Mouse (Mus musculus) activated CD4-positive, CD25-positive, alpha-beta regulatory T cell, adult 9 weeks (primary cell): ENCODE data around the gene Tmem150a. TPM values are rescaled to one million over a fixed set of nuclear protein-coding genes. Genes with fewer than 3 reads are reported as not detected.

Source experiments
- polyA plus RNA-seq: library from polyadenylated mRNA; unstranded; fragments of 100-300 nt; shearing (Covaris generic); gene quantifications from one replicate; pipeline ENCODE4 v1.2.1, GENCODE M21; 2017

Tmem150a gene
- 0.37 TPM for polyA plus RNA-seq

DNA sequence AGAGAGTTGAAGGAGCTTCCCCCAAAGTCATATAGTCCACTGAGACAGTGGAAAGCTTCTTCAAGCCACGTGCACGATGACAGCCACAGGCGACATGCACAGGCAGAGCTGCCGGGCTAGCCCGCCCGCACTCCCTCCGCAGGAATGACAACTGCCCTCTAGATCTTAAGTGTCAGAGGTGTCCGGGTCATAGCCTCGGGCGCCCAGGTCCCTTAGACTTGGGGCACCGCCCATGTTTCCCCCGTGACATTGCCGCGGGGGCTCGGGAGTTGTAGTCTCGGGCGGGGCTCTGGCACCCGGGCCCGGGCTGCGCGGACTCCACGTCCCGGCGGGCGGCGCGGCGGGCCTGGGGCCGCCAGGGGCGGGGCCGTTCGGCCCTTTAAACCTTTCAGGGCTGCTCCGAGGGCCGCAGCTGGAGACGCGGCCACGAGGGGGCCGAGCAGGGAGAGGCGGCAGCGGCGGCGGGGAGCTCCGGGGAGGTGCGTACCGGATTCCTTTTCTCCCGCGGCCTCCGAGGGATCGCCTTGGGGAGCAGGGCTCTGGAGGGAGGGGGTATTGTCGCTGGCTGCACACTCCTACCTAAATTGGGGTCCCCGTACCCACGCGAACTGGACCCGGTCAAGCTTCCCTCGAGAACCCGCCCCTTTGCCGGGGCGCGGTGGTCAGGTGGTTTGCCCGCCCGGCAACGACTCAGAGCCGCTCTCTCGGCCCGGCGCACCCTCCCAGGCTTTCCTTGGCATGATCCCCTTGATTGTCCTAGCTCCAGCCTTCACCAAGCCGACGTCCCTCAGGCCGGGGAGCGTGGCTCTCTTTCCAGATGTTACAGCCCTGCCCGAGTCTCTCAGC is at the start of gene Tmem150a:
Tmem150a (plus strand) TSS at position 382 of the 846 bp plus-strand sequence.

DNA sequence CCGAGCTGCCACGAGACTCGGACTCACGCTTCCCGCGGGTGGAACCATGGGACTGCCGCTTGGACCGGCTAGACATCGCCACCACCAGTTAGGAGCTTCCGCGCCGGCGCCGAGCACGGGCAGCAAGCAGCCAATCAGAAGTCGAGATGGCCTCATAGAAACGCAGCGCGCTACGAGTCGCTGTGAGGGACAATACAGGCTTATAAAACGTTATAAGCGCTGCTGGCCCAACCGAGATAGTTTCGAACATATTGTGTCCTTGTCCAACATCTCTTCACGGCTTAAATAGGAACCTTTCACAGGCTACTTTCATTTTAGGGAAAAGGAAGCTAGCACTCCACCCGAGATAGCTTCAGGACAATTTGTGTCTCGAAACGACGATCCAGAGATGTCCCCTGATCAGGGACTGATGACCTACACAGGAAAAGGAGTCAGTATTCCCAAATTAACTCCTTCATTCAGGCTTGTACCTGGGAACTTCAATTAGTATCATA is 10.1 kb upstream of the Tmem150a start, which contains the start of gene Usp39:
Usp39 (minus strand) TSS at position 111 of the 494 bp plus-strand sequence.

DNA sequence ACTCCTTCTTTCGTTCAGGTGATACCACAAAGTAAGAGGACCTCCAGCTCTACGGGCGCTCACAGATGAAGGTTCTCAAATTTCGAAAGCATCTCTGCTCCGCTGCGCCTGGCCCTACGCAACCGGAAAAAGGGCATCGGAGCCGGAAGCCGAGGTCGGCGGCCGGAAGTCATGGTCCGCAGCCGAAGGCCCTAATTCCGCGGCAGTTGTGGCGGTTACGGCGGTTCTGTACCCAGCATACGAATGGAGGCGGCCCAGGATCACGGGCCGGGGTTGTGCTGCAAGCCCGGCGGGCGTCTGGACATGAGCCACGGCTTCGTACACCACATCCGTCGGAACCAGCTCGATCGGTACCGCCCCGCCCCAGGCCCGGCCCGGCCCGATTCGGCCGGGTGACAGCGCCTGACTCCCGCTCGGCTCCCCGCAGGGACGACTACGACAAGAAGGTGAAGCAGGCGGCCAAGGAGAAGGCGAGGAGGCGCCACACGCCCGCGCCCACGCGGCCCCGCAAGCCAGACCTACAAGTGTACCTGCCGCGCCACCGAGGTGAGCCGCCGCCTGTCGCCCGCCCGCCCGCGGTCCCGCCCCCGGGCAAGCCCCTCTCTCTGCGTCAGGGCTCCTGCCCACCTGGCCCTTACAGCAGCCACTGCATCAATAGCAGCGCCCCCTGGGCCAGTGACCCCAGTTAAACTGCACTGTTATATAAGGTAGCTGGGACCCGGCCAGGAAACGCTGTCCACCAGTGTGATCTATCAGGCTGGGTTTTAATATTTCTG is 7.9 kb upstream of the Tmem150a start, which contains the start of gene 0610030E20Rik:
0610030E20Rik (plus strand) TSS at position 152 of the 776 bp plus-strand sequence.

DNA sequence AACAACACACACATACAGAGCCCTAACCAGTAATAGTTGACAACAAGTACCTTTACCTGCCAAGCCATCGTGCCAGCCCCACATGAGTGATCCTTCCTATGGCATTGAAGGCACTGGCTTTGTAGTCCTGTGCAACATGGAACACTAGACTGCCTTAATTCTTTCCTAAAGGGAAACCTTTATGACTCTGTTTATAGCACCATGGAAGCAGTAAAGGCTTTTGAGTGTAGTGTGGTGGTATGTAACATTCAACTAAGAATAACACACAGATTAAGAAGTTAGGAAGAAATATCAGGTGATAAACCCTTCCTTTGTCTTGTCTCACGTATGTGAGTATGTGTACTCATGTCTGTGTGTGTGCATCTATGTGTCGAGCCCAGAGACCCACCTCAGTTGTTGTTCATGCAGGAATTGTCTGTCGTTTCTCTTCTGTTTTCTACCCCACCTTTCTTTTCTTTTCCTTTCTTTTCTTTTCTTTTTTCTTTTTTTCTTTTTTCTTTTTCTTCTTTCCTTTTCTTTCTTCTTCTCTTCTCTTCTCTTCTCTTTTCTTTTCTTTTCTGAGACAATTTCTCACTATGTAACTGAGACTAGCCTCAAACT is 11.7 kb downstream of the Tmem150a start, which contains the start of gene Rnf181:
Rnf181 (minus strand) TSS at position 113 of the 600 bp plus-strand sequence.

DNA sequence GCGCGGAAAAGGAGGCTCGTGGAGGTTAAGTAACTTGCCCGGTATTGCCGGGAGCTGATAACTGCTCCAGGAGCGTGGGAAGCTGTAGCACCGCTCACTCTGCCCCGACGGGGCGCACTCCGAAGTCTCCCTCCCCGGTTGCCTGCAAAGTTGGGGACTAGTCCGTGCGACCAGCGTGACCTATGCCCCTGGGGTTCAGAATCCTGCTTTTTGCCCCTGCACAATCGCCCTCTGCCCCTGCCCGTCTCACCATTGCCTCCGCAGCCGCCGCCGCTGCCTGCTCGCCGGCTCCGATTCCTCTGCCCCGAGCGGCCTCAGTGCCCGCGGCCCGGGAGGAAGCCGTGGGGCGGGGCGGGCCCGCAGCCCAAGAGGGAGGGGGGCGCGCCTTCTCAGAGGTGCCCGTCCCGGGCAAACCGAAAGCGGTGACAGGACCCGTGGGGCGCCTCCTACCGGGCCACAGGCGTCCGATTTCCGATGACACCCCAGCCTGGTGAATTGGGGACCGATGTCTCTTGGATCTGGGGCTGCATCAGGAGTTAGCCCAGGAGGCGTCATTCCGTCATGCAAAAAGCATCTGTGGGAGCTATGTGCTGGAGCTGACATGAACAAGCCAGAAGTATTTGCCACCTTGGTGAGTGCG is 25.0 kb downstream of the Tmem150a start, which contains the start of gene Vamp5:
Vamp5 (minus strand) TSS at position 338 of the 640 bp plus-strand sequence.

DNA sequence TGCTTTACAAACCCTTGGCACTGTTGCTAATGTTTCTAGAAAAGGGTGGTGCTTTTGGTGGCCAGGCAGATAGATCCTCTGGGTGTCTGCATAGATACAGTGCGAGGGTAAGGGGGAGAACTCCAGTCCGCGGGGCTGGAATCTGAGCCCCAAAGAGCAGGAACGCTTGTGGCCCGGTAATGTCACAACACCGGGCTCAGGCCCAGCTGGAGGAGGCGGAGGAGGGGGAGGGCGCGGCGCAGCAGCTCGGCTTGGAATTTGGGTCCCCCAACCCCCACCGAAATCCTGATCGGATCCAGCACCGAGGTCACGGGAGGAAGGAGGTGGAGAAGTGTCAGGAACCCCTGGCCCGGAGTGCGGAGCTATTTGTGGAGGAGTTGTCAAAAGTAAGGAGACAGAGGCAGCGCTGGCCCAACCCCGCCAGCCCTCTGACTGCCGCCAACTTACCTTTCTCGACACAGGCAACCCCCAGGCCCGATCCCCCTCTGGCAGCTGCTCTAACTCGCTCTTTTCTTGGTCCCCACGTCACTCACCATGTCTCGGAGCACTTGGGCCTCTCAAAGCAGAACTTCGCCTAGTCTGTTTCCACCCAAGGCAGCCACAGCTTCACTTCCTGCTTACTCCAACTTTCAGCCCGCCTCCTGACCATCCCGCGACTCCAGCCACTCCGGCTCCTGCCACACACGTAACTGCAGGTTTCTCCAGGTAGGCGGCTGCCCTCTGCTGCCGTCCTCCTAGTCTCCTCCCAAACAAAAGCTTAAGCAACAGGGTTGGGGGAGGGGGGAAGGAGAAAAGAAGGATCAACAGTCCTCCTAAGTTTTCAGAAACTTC is 34.9 kb downstream of the Tmem150a start, which contains the start of gene Vamp8:
Vamp8 (minus strand) TSS at position 763 of the 831 bp plus-strand sequence.

Other genes starting within 250 kb of the Tmem150a start
- gene Atoh8, start 119.9 kb upstream of the Tmem150a start, polyA plus RNA-seq = not detected
- gene Sftpb, start 50.8 kb upstream of the Tmem150a start, polyA plus RNA-seq = not detected
- gene Usp39, start 10.3 kb upstream of the Tmem150a start, polyA plus RNA-seq = 21.7 TPM
- 41.5 TPM for gene 0610030E20Rik, start 8.1 kb upstream of the Tmem150a start, polyA plus RNA-seq
- 148 TPM for gene Rnf181, start 11.5 kb downstream of the Tmem150a start, polyA plus RNA-seq
- 61.5 TPM for gene Vamp5, start 25.0 kb downstream of the Tmem150a start, polyA plus RNA-seq
- gene Vamp8, start 35.3 kb downstream of the Tmem150a start, polyA plus RNA-seq = 299 TPM
- gene Ggcx, start 58.9 kb downstream of the Tmem150a start, polyA plus RNA-seq = 10.9 TPM
- gene Mat2a, start 84.1 kb downstream of the Tmem150a start, polyA plus RNA-seq = 388 TPM
- gene Sh2d6, start 166.3 kb downstream of the Tmem150a start, polyA plus RNA-seq = not detected
- 690 TPM for gene Capg, start 188.9 kb downstream of the Tmem150a start, polyA plus RNA-seq
- 21.5 TPM for gene Elmod3, start 243.0 kb downstream of the Tmem150a start, polyA plus RNA-seq
- gene Retsat, start 243.0 kb downstream of the Tmem150a start, polyA plus RNA-seq = 4.9 TPM